Mouse (Mus musculus): ENCODE results near the gene Wiz. TPM values are rescaled to one million over a fixed set of nuclear protein-coding genes. Genes with fewer than 3 reads are reported as not detected.

The Wiz gene
- polyA plus RNA-seq, 1 experiment from 2014 or later = 27.6 TPM

GRCm38 (mm10) chr17:32416771-32417170 lies 27.5 kb upstream of the Wiz start:
- Histone ChIP-seq H3K9me3 (ENCODE audit: control insufficient read depth, low read length) (no peaks in the 10 kb centered on the region), H3K36me3 (ENCODE audit: control insufficient read depth, insufficient read depth, low read length) (no peaks in the 10 kb centered on the region), H3K9ac (ENCODE audit: low read depth, low read length) (no peak overlapping the region), H3K27me3 (replicated peaks; ENCODE audit: control insufficient read depth, insufficient read depth, low read length) (peaks cover 15% of the 10 kb centered on the region), H3K4me2 (ENCODE audit: low read depth, low read length) (no peak overlapping the region), H3K4me1 (ENCODE audit: control insufficient read depth, insufficient read depth, low read length) (no peaks in the 10 kb centered on the region), H3K27ac (replicated peaks; ENCODE audit: low read depth, low read length) (no peak overlapping the region), H3K4me3 (ENCODE audit: low read depth, low read length) (no peak overlapping the region)
- no peak for DNase-seq (ENCODE audit: low spot score)
- ATAC-seq (ENCODE audit: low read depth) = no peak
- WGBS = 95% methylated on average over 14 of the region's 14 CpGs

GRCm38 (mm10) chr17:32415417-32416020 lies 26.3 kb upstream of the Wiz start:
- no peak overlapping the region for H3K4me2 ChIP-seq (ENCODE audit: low read depth, low read length)
- peaks cover 15% of the 10 kb centered on the region for H3K27me3 ChIP-seq (replicated peaks; ENCODE audit: control insufficient read depth, insufficient read depth, low read length)
- H3K4me1 ChIP-seq (ENCODE audit: control insufficient read depth, insufficient read depth, low read length) = no peaks in the 10 kb centered on the region
- no peaks in the 10 kb centered on the region for H3K36me3 ChIP-seq (ENCODE audit: control insufficient read depth, insufficient read depth, low read length)
- no peak overlapping the region for H3K9ac ChIP-seq (ENCODE audit: low read depth, low read length)
- no peak overlapping the region for H3K4me3 ChIP-seq (ENCODE audit: low read depth, low read length)
- no peak for ATAC-seq (ENCODE audit: low read depth)
- no peaks in the 10 kb centered on the region for H3K9me3 ChIP-seq (ENCODE audit: control insufficient read depth, low read length)
- 48% methylated on average over 23 of the region's 24 CpGs for WGBS
- no peak overlapping the region for H3K27ac ChIP-seq (replicated peaks; ENCODE audit: low read depth, low read length)
- DNase-seq (ENCODE audit: low spot score) = no peak

GRCm38 (mm10) chr17:32411898-32412297 lies 22.7 kb upstream of the Wiz start:
- WGBS = 79% methylated on average over 6 of the region's 6 CpGs
- no peaks in the 10 kb centered on the region for H3K36me3 ChIP-seq (ENCODE audit: control insufficient read depth, insufficient read depth, low read length)
- ATAC-seq (ENCODE audit: low read depth) = no peak

GRCm38 (mm10) chr17:32403417-32403816 lies 14.2 kb upstream of the Wiz start, which contains the start of gene Rasal3:
Gene Rasal3 (minus strand): TSS chr17:32403583.
- 75% methylated on average over 8 of the region's 8 CpGs for WGBS
- Histone ChIP-seq H3K9ac (ENCODE audit: low read depth, low read length) (no peak within 1 kb of the TSS), H3K27ac (replicated peaks; ENCODE audit: low read depth, low read length) (no peak within 1 kb of the TSS), H3K27me3 (replicated peaks; ENCODE audit: control insufficient read depth, insufficient read depth, low read length) (peaks cover 11% of the 10 kb centered on the region), H3K4me3 (ENCODE audit: low read depth, low read length) (no peak within 1 kb of the TSS), H3K36me3 (ENCODE audit: control insufficient read depth, insufficient read depth, low read length) (no peaks in the 10 kb centered on the region), H3K4me1 (ENCODE audit: control insufficient read depth, insufficient read depth, low read length) (no peaks in the 10 kb centered on the region), H3K4me2 (ENCODE audit: low read depth, low read length) (no peak within 1 kb of the TSS), H3K9me3 (ENCODE audit: control insufficient read depth, low read length) (no peaks in the 10 kb centered on the region)
- no peak for DNase-seq (ENCODE audit: low spot score)
- no peak for ATAC-seq (ENCODE audit: low read depth)

More at GRCm38 (mm10) chr17:32411898-32412297, 22.7 kb upstream of the Wiz start:
- Histone ChIP-seq H3K4me3 (ENCODE audit: low read depth, low read length) (no peak overlapping the region), H3K9me3 (ENCODE audit: control insufficient read depth, low read length) (no peaks in the 10 kb centered on the region), H3K9ac (ENCODE audit: low read depth, low read length) (no peak overlapping the region), H3K27ac (replicated peaks; ENCODE audit: low read depth, low read length) (no peak overlapping the region), H3K27me3 (replicated peaks; ENCODE audit: control insufficient read depth, insufficient read depth, low read length) (peaks cover 15% of the 10 kb centered on the region), H3K4me2 (ENCODE audit: low read depth, low read length) (no peak overlapping the region), H3K4me1 (ENCODE audit: control insufficient read depth, insufficient read depth, low read length) (no peaks in the 10 kb centered on the region)
- no peak for DNase-seq (ENCODE audit: low spot score)

- Histone ChIP-seq H3K4me2 (ENCODE audit: low read depth, low read length) (no peak overlapping the region), H3K9ac (ENCODE audit: low read depth, low read length) (no peak overlapping the region), H3K4me3 (ENCODE audit: low read depth, low read length) (no peak overlapping the region), H3K4me1 (ENCODE audit: control insufficient read depth, insufficient read depth, low read length) (no peaks in the 10 kb centered on the region), H3K36me3 (ENCODE audit: control insufficient read depth, insufficient read depth, low read length) (no peaks in the 10 kb centered on the region), H3K27ac (replicated peaks; ENCODE audit: low read depth, low read length) (no peak overlapping the region), H3K9me3 (ENCODE audit: control insufficient read depth, low read length) (no peaks in the 10 kb centered on the region), H3K27me3 (replicated peaks; ENCODE audit: control insufficient read depth, insufficient read depth, low read length) (peaks cover 17% of the 10 kb centered on the region)
- 70% methylated on average over 11 of the region's 11 CpGs for WGBS
- ATAC-seq (ENCODE audit: low read depth) = no peak
- DNase-seq (ENCODE audit: low spot score) = no peak
Observed at GRCm38 (mm10) chr17:32402779-32403157, 13.5 kb upstream of the Wiz start.

- Histone ChIP-seq H3K27me3 (replicated peaks; ENCODE audit: control insufficient read depth, insufficient read depth, low read length) (peaks cover 23% of the 10 kb centered on the region), H3K36me3 (ENCODE audit: control insufficient read depth, insufficient read depth, low read length) (no peaks in the 10 kb centered on the region), H3K9ac (ENCODE audit: low read depth, low read length) (no peak overlapping the region), H3K9me3 (ENCODE audit: control insufficient read depth, low read length) (no peaks in the 10 kb centered on the region), H3K4me2 (ENCODE audit: low read depth, low read length) (no peak overlapping the region), H3K27ac (replicated peaks; ENCODE audit: low read depth, low read length) (no peak overlapping the region), H3K4me1 (ENCODE audit: control insufficient read depth, insufficient read depth, low read length) (no peaks in the 10 kb centered on the region), H3K4me3 (ENCODE audit: low read depth, low read length) (no peak overlapping the region)
- ATAC-seq (ENCODE audit: low read depth) (no peak), DNase-seq (ENCODE audit: low spot score) (no peak)
- WGBS = 79% methylated on average over 9 of the region's 9 CpGs
Observed at GRCm38 (mm10) chr17:32402011-32402778, 13.0 kb upstream of the Wiz start.

- Histone ChIP-seq H3K27ac (replicated peaks; ENCODE audit: low read depth, low read length) (no peak overlapping the region), H3K4me3 (ENCODE audit: low read depth, low read length) (peak overlapping the region; percentile 23), H3K36me3 (ENCODE audit: control insufficient read depth, insufficient read depth, low read length) (no peaks in the 10 kb centered on the region), H3K27me3 (replicated peaks; ENCODE audit: control insufficient read depth, insufficient read depth, low read length) (peaks cover 81% of the 10 kb centered on the region), H3K9ac (ENCODE audit: low read depth, low read length) (no peak overlapping the region), H3K4me1 (ENCODE audit: control insufficient read depth, insufficient read depth, low read length) (0 out of 2 replicates have a peak, but pooled peaks cover 4% of the 10 kb centered on the region), H3K4me2 (ENCODE audit: low read depth, low read length) (peak overlapping the region; percentile 50), H3K9me3 (ENCODE audit: control insufficient read depth, low read length) (no peaks in the 10 kb centered on the region)
- 2% methylated on average over 23 of the region's 37 CpGs for WGBS
- DNase-seq (ENCODE audit: low spot score) = no peak
- no peak for ATAC-seq (ENCODE audit: low read depth)
Observed at GRCm38 (mm10) chr17:32396266-32396665, 7.0 kb upstream of the Wiz start.

GRCm38 (mm10) chr17:32393944-32394343 lies 4.7 kb upstream of the Wiz start:
- Histone ChIP-seq H3K4me2 (ENCODE audit: low read depth, low read length) (no peak overlapping the region), H3K27me3 (replicated peaks; ENCODE audit: control insufficient read depth, insufficient read depth, low read length) (peaks cover 89% of the 10 kb centered on the region), H3K4me1 (ENCODE audit: control insufficient read depth, insufficient read depth, low read length) (0 out of 2 replicates have a peak, but pooled peaks cover 4% of the 10 kb centered on the region), H3K27ac (replicated peaks; ENCODE audit: low read depth, low read length) (no peak overlapping the region), H3K36me3 (ENCODE audit: control insufficient read depth, insufficient read depth, low read length) (no peaks in the 10 kb centered on the region), H3K4me3 (ENCODE audit: low read depth, low read length) (no peak overlapping the region), H3K9ac (ENCODE audit: low read depth, low read length) (no peak overlapping the region), H3K9me3 (ENCODE audit: control insufficient read depth, low read length) (no peaks in the 10 kb centered on the region)
- WGBS = 85% methylated on average over 10 of the region's 10 CpGs
- ATAC-seq (ENCODE audit: low read depth) (no peak), DNase-seq (ENCODE audit: low spot score) (no peak)
